ENCODE assay signal across 8 mouse cellular contexts in genomic region chr4:117829260-117830123, GRCm38 (mm10). TPM values are rescaled to one million over a fixed set of nuclear protein-coding genes. Genes with fewer than 3 reads are reported as not detected.
A peak's percentile ranks its signal among the peaks of the same experiment; 100 is the strongest.
DNase-seq lines count a peak whose midpoint lies in the region; ATAC-seq and TF ChIP-seq lines count a peak whose summit lies in the region.
"Had no signal": no experiment of that assay in that cellular context is flagged by ENCODE, and none has a peak within 500 bp of the region (broad histone marks: within the 10 kb centered on the region; RNA-seq: fewer than 3 reads in every experiment).

No protein-coding gene starts in this region.

- peak; percentile 84 for TF ChIP-seq CTCF in left cerebral cortex, adult 2 months (IDR thresholded peaks at IDR 0.05)

- no peaks in the 10 kb centered on the region for H3K27me3 ChIP-seq in forebrain, embryonic 15.5 days
- peaks cover 45% of the 10 kb centered on the region for H3K27me3 ChIP-seq in megakaryocyte, embryonic 14.5 days (replicated peaks)

- H3K9me3 ChIP-seq in forebrain, embryonic 15.5 days = no peaks in the 10 kb centered on the region
- peaks cover 12% of the 10 kb centered on the region for H3K9me3 ChIP-seq in megakaryocyte, embryonic 14.5 days

- peak; percentile 84 for DNase-seq in ZHBTc4 (ENCODE audit: low read depth, low spot score)
- DNase-seq in cerebellum, adult 18-20 months = peak; percentile 81 to 82
- DNase-seq in left cerebral cortex, adult 2 months (ENCODE audit: extremely low spot score in 1 of 2, low spot score in 2 of 2) = peak in 1 of 2 experiments; percentile 43
- DNase-seq in right cerebral cortex, postnatal 14 days = peak; percentile 55

- intact Hi-C loops in left cerebral cortex, adult 2 months (cut with DNase I) = loop anchor here (2.0 to 5.0 kb wide), 5 partner anchors 29 to 463 kb away; partner anchors contain the start of genes Artn and Ptprf

- 9% methylated on average over 12 of the region's 12 CpGs for WGBS in forebrain, embryonic 15.5 days

- H3K4me3 ChIP-seq in forebrain, embryonic 15.5 days = no peak overlapping the region
- H3K4me3 ChIP-seq in left cerebral cortex, adult 2 months = no peak overlapping the region
- H3K4me3 ChIP-seq in megakaryocyte, embryonic 14.5 days (replicated peaks) = peak overlapping the region; percentile 64

- H3K9ac ChIP-seq in forebrain, embryonic 15.5 days (replicated peaks) = no peak overlapping the region

- H3K27ac ChIP-seq in forebrain, embryonic 15.5 days (replicated peaks) = no peak overlapping the region
- no peak overlapping the region for H3K27ac ChIP-seq in left cerebral cortex, adult 2 months
- H3K27ac ChIP-seq: macrophage had no signal

- H3K4me2 ChIP-seq in forebrain, embryonic 15.5 days (replicated peaks) = no peak overlapping the region

- H3K4me1 ChIP-seq in forebrain, embryonic 15.5 days = peaks cover 11% of the 10 kb centered on the region
- peaks cover 45% of the 10 kb centered on the region for H3K4me1 ChIP-seq in megakaryocyte, embryonic 14.5 days

- H3K36me3 ChIP-seq in forebrain, embryonic 15.5 days = no peaks in the 10 kb centered on the region
- H3K36me3 ChIP-seq in megakaryocyte, embryonic 14.5 days (replicated peaks; ENCODE audit: low read length) = no peaks in the 10 kb centered on the region

- peak; percentile 41; the same call in 1 of the 2 replicates for ATAC-seq in forebrain, embryonic 15.5 days (replicated peaks)
- ATAC-seq in hematopoietic stem cell, adult 5-6 weeks (replicated peaks in 1 of 2; ENCODE audit: insufficient read depth in 1 of 2, low FRiP score in 2 of 2, low TSS enrichment in 1 of 2, low read depth in 1 of 2, poor library complexity in 2 of 2, severe bottlenecking in 2 of 2) = peak; percentile 20 to 25; a peak in 1 of 4 replicates

RNA-seq across cellular contexts. Expression of gene Slc6a9, which starts 4.8 kb away (rescaled TPM):
- 9.0 and 11.3 TPM in 2 replicates for polyA plus RNA-seq in forebrain, embryonic 15.5 days (2015; fragmentation: Nextera tagmentation; extraction: Ambion mirVana)
- 1.6 and 8.0 TPM in 2 replicates for total RNA-seq in hematopoietic stem cell, adult 5-6 weeks (2017)
- total RNA-seq in left cerebral cortex, adult 2 months (2021) = 10 to 100 TPM; 34.2 to 35.4 TPM
- polyA plus RNA-seq in megakaryocyte, embryonic 14.5 days (2012; ENCODE audit: insufficient read depth, low replicate concordance) = 8.5 and 9.7 TPM in 2 replicates
- polyA plus RNA-seq: macrophage had no signal

RNA-seq across cellular contexts. Expression of gene Ccdc24, which starts 42.9 kb away (rescaled TPM):
- polyA plus RNA-seq in forebrain, embryonic 15.5 days (2015; fragmentation: Nextera tagmentation; extraction: Ambion mirVana) = 1.1 and 1.7 TPM in 2 replicates
- total RNA-seq in hematopoietic stem cell, adult 5-6 weeks (2017) = 0.25 TPM in 1 of 2 replicates, not detected in the other
- 1 to 10 TPM in 1 of 2 experiments, under 1 TPM in 1; 0.94 to 1.4 TPM for total RNA-seq in left cerebral cortex, adult 2 months (2021)
- not detected in 2 replicates for polyA plus RNA-seq in megakaryocyte, embryonic 14.5 days (2012; ENCODE audit: insufficient read depth, low replicate concordance)
- polyA plus RNA-seq: macrophage had no signal

RNA-seq across cellular contexts. Expression of gene B4galt2, which starts 53.8 kb away (rescaled TPM):
- polyA plus RNA-seq in forebrain, embryonic 15.5 days (2015; fragmentation: Nextera tagmentation; extraction: Ambion mirVana) = 45.2 and 52.6 TPM in 2 replicates
- not detected in 2 replicates for total RNA-seq in hematopoietic stem cell, adult 5-6 weeks (2017)
- 10 to 100 TPM; 86.7 to 90.6 TPM for total RNA-seq in left cerebral cortex, adult 2 months (2021)
- 1.5 TPM in 1 of 2 replicates, not detected in the other for polyA plus RNA-seq in megakaryocyte, embryonic 14.5 days (2012; ENCODE audit: insufficient read depth, low replicate concordance)

RNA-seq across cellular contexts. Expression of gene Atp6v0b, which starts 57.6 kb away (rescaled TPM):
- polyA plus RNA-seq in forebrain, embryonic 15.5 days (2015; fragmentation: Nextera tagmentation; extraction: Ambion mirVana) = 460 and 461 TPM in 2 replicates
- 65.8 and 93.7 TPM in 2 replicates for total RNA-seq in hematopoietic stem cell, adult 5-6 weeks (2017)
- total RNA-seq in left cerebral cortex, adult 2 months (2021) = 100 to 1,000 TPM; 430 to 462 TPM
- 395 and 493 TPM in 2 replicates for polyA plus RNA-seq in megakaryocyte, embryonic 14.5 days (2012; ENCODE audit: insufficient read depth, low replicate concordance)

Comparison
In these comparisons a context has a peak if more than half of its experiments do, and no peak if none do; other contexts are left out.
1. RNA of gene B4galt2, which starts 53.8 kb away (total RNA-seq): 86.7 to 90.6 TPM in left cerebral cortex, adult 2 months; not detected in hematopoietic stem cell, adult 5-6 weeks; every median in the first group is over 10 times any median in the second.